Mouse (Mus musculus) lung, postnatal 0 days (tissue): ENCODE data around the gene Dock9. TPM values are rescaled to one million over a fixed set of nuclear protein-coding genes. Genes with fewer than 3 reads are reported as not detected.

ENCODE experiments used
- ATAC-seq: fragments of 200-750 bp; cut with Nextera tagmentation; 2 replicates; pipeline ENCODE4 v1.8.0; 2017; ENCODE audit warnings: moderate library complexity
- DNase-seq: peaks from one replicate; pipeline ENCODE4 v3.0.0-alpha.2; 2016; ENCODE audit warnings: low spot score
- H3K27ac ChIP-seq: fragments of 300-500 bp; sonication (generic); 2 replicates; pipeline ENCODE4 v1.5.1; 2014; ENCODE audit warnings: antibody characterized with exemption, mild to moderate bottlenecking, low read length, mixed read lengths
- H3K27me3 ChIP-seq: fragments of 300-500 bp; sonication (generic); replicated peaks from 2 replicates; pipeline ENCODE4 v1.6.1; 2014; ENCODE audit warnings: low read length, mixed read lengths; ENCODE audit not compliant: insufficient read depth
- H3K36me3 ChIP-seq: fragments of 300-500 bp; sonication (generic); 2 replicates; pipeline ENCODE4 v1.6.1; 2014; ENCODE audit warnings: low read length, mixed read lengths; ENCODE audit not compliant: insufficient read depth
- H3K4me1 ChIP-seq: fragments of 300-500 bp; sonication (generic); 2 replicates; pipeline ENCODE4 v1.6.1; 2014; ENCODE audit warnings: antibody characterized with exemption, low read depth, low read length, mixed read lengths; ENCODE audit not compliant: insufficient read depth
- H3K4me2 ChIP-seq: fragments of 300-500 bp; sonication (generic); replicated peaks from 2 replicates; pipeline ENCODE4 v1.6.1; 2014; ENCODE audit warnings: low read depth, mild to moderate bottlenecking, low read length, moderate library complexity, mixed read lengths
- H3K4me3 ChIP-seq: fragments of 300-500 bp; sonication (generic); 2 replicates; pipeline ENCODE4 v1.5.1; 2014; ENCODE audit warnings: low read depth, low read length
- H3K9ac ChIP-seq: fragments of 300-500 bp; sonication (generic); replicated peaks from 2 replicates; pipeline ENCODE4 v1.6.1; 2014; ENCODE audit warnings: low read depth, mild to moderate bottlenecking
- H3K9me3 ChIP-seq: fragments of 300-500 bp; sonication (generic); 2 replicates; pipeline ENCODE4 v1.6.1; 2016; ENCODE audit warnings: low read length, mixed read lengths
- CTCF ChIP-seq: IDR thresholded peaks from 2 replicates; pipeline ENCODE4 v1.5.1; 2016; ENCODE audit warnings: antibody characterized with exemption, mild to moderate bottlenecking
- EP300 ChIP-seq: IDR thresholded peaks from 2 replicates; pipeline ENCODE4 v1.6.1; 2016; ENCODE audit warnings: antibody characterized with exemption, mild to moderate bottlenecking, control low read depth
- WGBS: fragments of 180-500 bp; shearing (Covaris S2); extraction: QIAGEN DNeasy Blood & Tissue Kit; methylation state at CpG from one replicate; pipeline ENCODE4 v1.1.7; 2014; 5-methylcytosine and 5-hydroxymethylcytosine counted together
- polyA plus RNA-seq: library from polyadenylated mRNA; unstranded; fragments of >200 nt; fragmentation: Nextera tagmentation; extraction: Ambion mirVana; gene quantifications from 2 replicates; pipeline ENCODE4 v1.2.1, GENCODE M21; 2015

Dock9 gene
- polyA plus RNA-seq, 1 experiment from 2014 or later = 19.8 TPM

DNA sequence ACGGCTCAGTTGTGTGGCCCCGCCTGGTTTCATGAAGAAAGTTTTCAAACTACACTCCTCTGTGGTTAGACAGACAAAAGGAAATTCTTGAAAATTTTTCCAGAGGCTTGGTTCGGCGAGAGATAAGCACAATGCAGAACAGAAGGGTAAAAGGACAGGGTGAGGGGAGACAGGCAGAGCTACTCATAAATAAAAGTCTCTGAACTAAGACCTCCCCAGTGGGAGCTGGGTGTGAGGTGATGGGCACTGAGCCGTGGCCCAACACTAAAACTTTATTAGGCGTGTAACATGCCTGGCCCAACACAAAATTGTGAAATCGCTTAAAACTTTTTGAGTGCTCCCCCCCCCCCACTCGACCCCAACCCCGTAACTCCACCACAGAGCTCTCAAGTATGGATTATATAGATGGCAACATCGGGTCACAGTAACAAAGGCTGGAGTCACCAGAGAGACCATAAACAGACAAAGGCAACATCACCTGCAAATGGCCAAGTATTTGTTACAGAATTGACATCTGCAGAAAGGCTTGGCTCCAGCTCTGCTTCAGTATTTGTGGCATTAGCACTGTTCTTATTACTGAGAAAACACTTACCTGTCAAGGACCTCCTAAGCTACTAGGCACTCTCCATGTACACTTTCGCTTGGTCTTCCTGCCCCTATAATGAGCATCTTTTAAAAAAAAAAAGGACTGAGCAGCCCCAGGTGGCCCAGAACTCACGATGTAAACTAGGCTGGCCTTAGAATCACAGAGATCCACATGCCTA lies 138.4 kb downstream of the Dock9 start:
- Histone ChIP-seq H3K27ac (peak overlapping the region; percentile 5), H3K27me3 (no peaks in the 10 kb centered on the region), H3K4me3 (no peak overlapping the region), H3K4me2 (no peak overlapping the region), H3K9ac (no peak overlapping the region), H3K4me1 (peaks cover 25% of the 10 kb centered on the region), H3K9me3 (no peaks in the 10 kb centered on the region), H3K36me3 (no peaks in the 10 kb centered on the region)
- DNase-seq = peak; percentile 51
- no peak for TF ChIP-seq CTCF
- 0 out of 2 replicates have a peak, but pooled peaks have one; percentile 32 for TF ChIP-seq EP300
- 36% methylated on average over 12 of the region's 12 CpGs for WGBS
- peak; percentile 29 for ATAC-seq

DNA sequence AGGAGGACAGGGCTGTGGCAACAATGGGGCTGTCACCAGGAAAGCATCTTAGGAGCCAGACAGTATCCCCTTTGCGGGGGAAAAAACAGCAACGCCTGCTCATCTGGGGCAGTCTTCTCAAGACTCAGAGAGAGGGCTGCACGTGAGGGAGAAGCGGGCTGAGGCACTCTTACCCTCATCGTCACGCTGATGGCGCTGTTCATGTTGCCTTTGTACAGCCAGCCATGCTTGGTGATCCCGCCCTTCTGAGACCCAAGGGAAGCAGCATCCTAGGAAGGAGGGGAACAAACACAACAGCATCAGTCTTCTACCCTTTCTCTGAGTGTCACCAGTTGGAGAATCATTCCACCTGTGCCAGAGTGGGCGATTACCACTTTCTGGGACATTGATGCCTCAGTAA lies 139.1 kb downstream of the Dock9 start:
- TF ChIP-seq CTCF = no peak
- Histone ChIP-seq H3K4me2 (no peak overlapping the region), H3K4me3 (no peak overlapping the region), H3K4me1 (peaks cover 25% of the 10 kb centered on the region), H3K9ac (no peak overlapping the region), H3K27ac (0 out of 2 replicates have a peak overlapping the region, but pooled peaks have one; percentile 5), H3K36me3 (no peaks in the 10 kb centered on the region), H3K9me3 (no peaks in the 10 kb centered on the region), H3K27me3 (no peaks in the 10 kb centered on the region)
- DNase-seq (no peak), ATAC-seq (no peak)
- 81% methylated on average over 9 of the region's 9 CpGs for WGBS

DNA sequence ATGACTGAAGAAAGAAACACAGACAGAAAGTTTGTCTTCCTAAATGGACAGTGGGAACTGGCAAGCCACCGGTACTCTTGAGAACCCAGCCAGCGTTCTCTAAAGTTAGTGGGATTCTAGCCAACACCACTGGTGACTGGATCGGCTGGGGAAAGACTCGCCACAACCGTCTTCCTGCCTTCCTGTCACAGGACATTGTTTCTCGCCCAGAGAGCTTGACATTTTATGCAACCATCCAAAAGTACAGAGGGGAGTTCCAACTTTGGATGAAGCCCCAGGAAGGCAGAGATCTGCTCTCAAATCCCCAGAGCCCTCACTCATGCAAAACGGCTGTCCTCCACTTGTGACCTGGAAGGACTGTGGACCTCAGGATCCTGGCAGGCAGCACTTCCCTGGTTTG lies 140.0 kb downstream of the Dock9 start:
- H3K4me1 ChIP-seq = peaks cover 25% of the 10 kb centered on the region
- no peak overlapping the region for H3K9ac ChIP-seq
- WGBS = 17% methylated on average over 7 of the region's 7 CpGs
- DNase-seq (no peak), ATAC-seq (no peak)
- H3K4me3 ChIP-seq = no peak overlapping the region
- H3K36me3 ChIP-seq = no peaks in the 10 kb centered on the region
- no peak overlapping the region for H3K4me2 ChIP-seq
- TF ChIP-seq EP300 (no peak), CTCF (no peak)
- H3K27ac ChIP-seq = no peak overlapping the region
- H3K27me3 ChIP-seq = no peaks in the 10 kb centered on the region
- H3K9me3 ChIP-seq = no peaks in the 10 kb centered on the region

DNA sequence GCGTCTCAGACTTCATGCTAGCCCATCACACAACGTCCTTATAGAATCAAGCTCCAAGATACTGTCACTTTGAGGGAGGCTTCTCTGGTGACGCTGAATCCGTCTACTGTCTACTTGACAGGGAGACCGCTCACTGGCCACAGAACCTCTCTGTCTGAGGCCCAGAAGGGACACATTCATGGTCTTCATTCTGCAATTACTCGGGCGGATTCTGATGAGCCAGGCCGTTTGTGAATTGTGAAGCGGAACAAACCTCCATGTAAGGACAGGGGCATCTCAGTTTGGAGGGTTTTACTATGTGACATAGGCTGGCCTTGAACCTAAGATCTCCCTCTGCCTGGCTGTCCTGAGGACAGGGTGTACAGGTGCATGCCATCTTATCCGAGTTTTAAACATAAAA lies 140.7 kb downstream of the Dock9 start:
- H3K4me1 ChIP-seq = peaks cover 25% of the 10 kb centered on the region
- H3K9me3 ChIP-seq = no peaks in the 10 kb centered on the region
- 94% methylated on average over 10 of the region's 10 CpGs for WGBS
- DNase-seq (no peak), ATAC-seq (no peak)
- no peaks in the 10 kb centered on the region for H3K27me3 ChIP-seq
- no peak overlapping the region for H3K9ac ChIP-seq
- H3K4me3 ChIP-seq = no peak overlapping the region
- no peak overlapping the region for H3K4me2 ChIP-seq
- no peak overlapping the region for H3K27ac ChIP-seq
- no peak for TF ChIP-seq EP300
- no peak for TF ChIP-seq CTCF
- H3K36me3 ChIP-seq = no peaks in the 10 kb centered on the region

DNA sequence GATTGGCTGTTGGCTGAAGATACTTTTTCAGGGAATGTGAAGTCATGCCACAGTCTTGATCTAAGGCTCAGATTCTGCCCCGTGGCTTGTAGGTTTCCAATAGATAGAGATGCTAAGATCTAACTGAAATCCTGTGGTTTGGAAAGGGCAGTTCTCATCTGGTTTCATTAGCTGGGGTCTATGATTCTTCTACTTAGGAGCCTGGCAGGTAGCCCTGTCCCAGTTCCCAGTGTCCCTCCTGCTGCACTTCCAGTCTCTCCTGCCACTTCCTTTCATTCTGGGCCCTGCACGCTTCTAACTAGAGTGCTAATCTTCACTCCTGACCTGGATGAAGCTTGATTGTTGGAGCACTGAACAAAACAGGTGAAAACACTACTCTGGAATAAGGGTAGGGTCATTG lies 142.7 kb downstream of the Dock9 start:
- DNase-seq (peak; percentile 39), ATAC-seq (no peak)
- Histone ChIP-seq H3K4me2 (no peak overlapping the region), H3K9me3 (no peaks in the 10 kb centered on the region), H3K4me1 (peaks cover 17% of the 10 kb centered on the region; the same call in 1 of the 2 replicates), H3K27ac (peak overlapping the region; percentile 9; the same call in 1 of the 2 replicates), H3K27me3 (no peaks in the 10 kb centered on the region), H3K4me3 (no peak overlapping the region), H3K36me3 (no peaks in the 10 kb centered on the region), H3K9ac (no peak overlapping the region)
- WGBS = 59% methylated on average over 2 of the region's 2 CpGs
- TF ChIP-seq CTCF = no peak
- TF ChIP-seq EP300 = no peak

DNA sequence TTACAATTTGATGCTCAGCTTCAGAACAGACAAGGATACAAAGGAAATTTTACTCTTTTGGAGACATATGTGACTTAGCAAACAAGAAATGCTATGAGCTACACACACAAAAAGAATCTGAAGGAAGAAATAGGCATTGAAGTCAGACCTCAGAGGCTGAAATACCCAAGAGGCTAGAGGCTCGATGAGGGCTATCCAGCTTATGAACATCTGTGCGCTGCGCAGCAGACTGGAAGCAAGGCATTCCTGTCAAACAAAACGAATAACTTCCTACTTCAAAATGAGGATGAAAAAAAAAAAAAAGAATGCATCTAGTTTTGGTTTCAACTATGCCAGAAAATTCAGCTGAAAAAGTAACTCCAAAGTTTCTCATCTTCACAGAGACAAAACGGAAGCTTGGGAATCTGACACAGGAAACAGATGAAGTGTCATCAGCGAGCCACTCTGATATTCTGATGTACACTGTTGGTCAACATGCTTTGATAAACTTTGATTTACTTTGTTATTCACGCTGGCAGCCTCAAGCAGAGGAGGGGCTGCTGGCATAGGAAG lies 143.1 kb downstream of the Dock9 start:
- Histone ChIP-seq H3K9ac (no peak overlapping the region), H3K27me3 (no peaks in the 10 kb centered on the region), H3K27ac (peak overlapping the region; percentile 9; the same call in 1 of the 2 replicates), H3K4me2 (no peak overlapping the region), H3K36me3 (no peaks in the 10 kb centered on the region), H3K4me1 (peaks cover 17% of the 10 kb centered on the region; the same call in 1 of the 2 replicates), H3K9me3 (no peaks in the 10 kb centered on the region), H3K4me3 (no peak overlapping the region)
- DNase-seq = no peak
- TF ChIP-seq EP300 (no peak; the same call in 1 of the 2 replicates), CTCF (no peak)
- no peak for ATAC-seq
- WGBS = 44% methylated on average over 7 of the region's 7 CpGs
